Mouse (Mus musculus): ENCODE measurements around the gene Gm20388. TPM values are rescaled to one million over a fixed set of nuclear protein-coding genes. Genes with fewer than 3 reads are reported as not detected.

Gm20388 gene
- polyA plus RNA-seq, 1 experiment = 18.7 TPM

DNA sequence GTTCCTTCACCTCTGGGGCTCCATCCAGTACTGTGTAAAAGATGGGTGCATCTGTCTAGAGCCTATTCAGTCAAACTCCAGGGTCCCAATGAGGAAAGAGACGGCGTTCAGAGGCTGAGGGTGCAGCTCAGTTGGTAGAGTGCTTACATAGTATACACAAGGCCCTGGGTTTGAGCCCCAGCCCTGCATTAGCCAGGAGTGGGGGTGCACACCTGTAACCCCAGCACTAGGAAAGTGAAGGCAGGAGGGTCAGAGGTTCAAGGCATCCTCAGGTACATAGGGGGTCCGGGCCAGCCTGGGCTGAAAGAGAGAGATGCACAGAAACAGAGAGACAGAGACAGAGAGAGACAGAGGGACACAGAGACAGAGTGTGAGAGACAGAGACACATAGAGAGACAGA is 302.6 kb downstream of the Gm20388 start:
- H3K27me3 ChIP-seq (ENCODE audit: control insufficient read depth, insufficient read depth, low read length) = no peaks in the 10 kb centered on the region
- 89% methylated on average over 3 of the region's 3 CpGs for WGBS
- peaks cover 18% of the 10 kb centered on the region for H3K4me1 ChIP-seq (ENCODE audit: control insufficient read depth, insufficient read depth, low read length)
- no peak for DNase-seq
- TF ChIP-seq POLR2A (IDR thresholded peaks at IDR 0.05; ENCODE audit: borderline replicate concordance, insufficient read depth, low read length) (no peak), CTCF (IDR thresholded peaks at IDR 0.05; ENCODE audit: borderline replicate concordance, insufficient read depth, low read depth, low read length) (no peak)
- H3K27ac ChIP-seq (ENCODE audit: insufficient read depth, low read length) = no peak overlapping the region
- H3K4me3 ChIP-seq (replicated peaks; ENCODE audit: insufficient read depth, low read depth, low read length) = no peak overlapping the region

GRCm38 (mm10) chr8:120213939-120214338 is 303.3 kb downstream of the Gm20388 start:
- H3K27me3 ChIP-seq (ENCODE audit: control insufficient read depth, insufficient read depth, low read length) = no peaks in the 10 kb centered on the region
- peak; percentile 95 to 96 for DNase-seq
- H3K4me1 ChIP-seq (ENCODE audit: control insufficient read depth, insufficient read depth, low read length) = peaks cover 18% of the 10 kb centered on the region
- H3K27ac ChIP-seq (ENCODE audit: insufficient read depth, low read length) = no peak overlapping the region
- TF ChIP-seq POLR2A (IDR thresholded peaks at IDR 0.05; ENCODE audit: borderline replicate concordance, insufficient read depth, low read length) (no peak), CTCF (IDR thresholded peaks at IDR 0.05; ENCODE audit: borderline replicate concordance, insufficient read depth, low read depth, low read length) (no peak)
- WGBS = 4% methylated on average over 5 of the region's 5 CpGs
- no peak overlapping the region for H3K4me3 ChIP-seq (replicated peaks; ENCODE audit: insufficient read depth, low read depth, low read length)

GRCm38 (mm10) chr8:120215416-120216141 is 304.9 kb downstream of the Gm20388 start:
- Histone ChIP-seq H3K4me1 (ENCODE audit: control insufficient read depth, insufficient read depth, low read length) (peaks cover 18% of the 10 kb centered on the region), H3K4me3 (replicated peaks; ENCODE audit: insufficient read depth, low read depth, low read length) (no peak overlapping the region), H3K27me3 (ENCODE audit: control insufficient read depth, insufficient read depth, low read length) (no peaks in the 10 kb centered on the region), H3K27ac (ENCODE audit: insufficient read depth, low read length) (no peak overlapping the region)
- WGBS = 60% methylated on average over 7 of the region's 7 CpGs
- TF ChIP-seq POLR2A (IDR thresholded peaks at IDR 0.05; ENCODE audit: borderline replicate concordance, insufficient read depth, low read length) (no peak), CTCF (IDR thresholded peaks at IDR 0.05; ENCODE audit: borderline replicate concordance, insufficient read depth, low read depth, low read length) (no peak)
- DNase-seq = peak; percentile 38 to 54

GRCm38 (mm10) chr8:120216855-120217830 is 306.5 kb downstream of the Gm20388 start:
- Histone ChIP-seq H3K27ac (ENCODE audit: insufficient read depth, low read length) (no peak overlapping the region), H3K27me3 (ENCODE audit: control insufficient read depth, insufficient read depth, low read length) (no peaks in the 10 kb centered on the region), H3K4me3 (replicated peaks; ENCODE audit: insufficient read depth, low read depth, low read length) (no peak overlapping the region), H3K4me1 (ENCODE audit: control insufficient read depth, insufficient read depth, low read length) (peaks cover 18% of the 10 kb centered on the region)
- WGBS = 70% methylated on average over 12 of the region's 13 CpGs
- DNase-seq = no peak
- TF ChIP-seq POLR2A (IDR thresholded peaks at IDR 0.05; ENCODE audit: borderline replicate concordance, insufficient read depth, low read length) (no peak), CTCF (IDR thresholded peaks at IDR 0.05; ENCODE audit: borderline replicate concordance, insufficient read depth, low read depth, low read length) (no peak)

DNA sequence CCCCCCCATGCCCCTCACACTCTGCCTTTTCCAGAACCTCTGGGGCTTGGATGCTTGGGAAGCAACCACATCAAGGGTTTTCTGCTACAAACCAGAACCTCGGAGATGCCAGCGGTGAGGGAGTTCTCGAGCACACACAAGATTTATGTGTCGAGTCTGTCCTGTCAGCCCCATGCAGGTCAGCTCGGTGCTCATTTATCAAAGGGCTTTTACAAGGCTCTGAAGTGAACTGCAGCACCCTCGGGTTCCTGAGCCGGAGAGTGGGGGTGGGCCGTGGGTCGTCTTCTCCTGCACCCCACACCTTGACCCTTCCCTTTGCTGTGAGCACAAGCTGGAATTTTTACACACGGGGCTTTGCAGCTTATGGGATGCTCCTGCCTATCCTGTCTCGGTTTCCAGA is 311.9 kb downstream of the Gm20388 start:
- Histone ChIP-seq H3K4me3 (replicated peaks; ENCODE audit: insufficient read depth, low read depth, low read length) (no peak overlapping the region), H3K27me3 (ENCODE audit: control insufficient read depth, insufficient read depth, low read length) (no peaks in the 10 kb centered on the region), H3K4me1 (ENCODE audit: control insufficient read depth, insufficient read depth, low read length) (no peaks in the 10 kb centered on the region; the same call in 1 of the 2 replicates), H3K27ac (ENCODE audit: insufficient read depth, low read length) (no peak overlapping the region)
- TF ChIP-seq CTCF (IDR thresholded peaks at IDR 0.05; ENCODE audit: borderline replicate concordance, insufficient read depth, low read depth, low read length) (no peak), POLR2A (IDR thresholded peaks at IDR 0.05; ENCODE audit: borderline replicate concordance, insufficient read depth, low read length) (no peak)
- no peak for DNase-seq
- WGBS = 90% methylated on average over 11 of the region's 11 CpGs

- Histone ChIP-seq H3K4me3 (replicated peaks; ENCODE audit: insufficient read depth, low read depth, low read length) (no peak overlapping the region), H3K27ac (ENCODE audit: insufficient read depth, low read length) (no peak overlapping the region), H3K27me3 (ENCODE audit: control insufficient read depth, insufficient read depth, low read length) (no peaks in the 10 kb centered on the region), H3K4me1 (ENCODE audit: control insufficient read depth, insufficient read depth, low read length) (no peaks in the 10 kb centered on the region; the same call in 1 of the 2 replicates)
- TF ChIP-seq CTCF (IDR thresholded peaks at IDR 0.05; ENCODE audit: borderline replicate concordance, insufficient read depth, low read depth, low read length) = no peak
- no peak for TF ChIP-seq POLR2A (IDR thresholded peaks at IDR 0.05; ENCODE audit: borderline replicate concordance, insufficient read depth, low read length)
- WGBS = 68% methylated on average over 10 of the region's 11 CpGs
- no peak for DNase-seq
Observed at GRCm38 (mm10) chr8:120224521-120225420, 314.1 kb downstream of the Gm20388 start.
